In genomic region chr15:99725341-99726155, GRCm38 (mm10) we compare ENCODE assay signal across 8 mouse cellular contexts. TPM values are rescaled to one million over a fixed set of nuclear protein-coding genes. Genes with fewer than 3 reads are reported as not detected.
DNase-seq lines count a peak whose midpoint lies in the region; ATAC-seq lines count a peak whose summit lies in the region.

Cox14 (plus strand) TSS chr15:99725618.

- ATAC-seq in megakaryocyte progenitor cell, adult 5-6 weeks (replicated peaks; ENCODE audit: poor library complexity): peak; percentile 88

- peak; percentile 100 for DNase-seq in adipocyte (ENCODE audit: low spot score)
- DNase-seq in embryo, embryonic 10 days (ENCODE audit: low spot score): peak; percentile 97
- DNase-seq in gastrocnemius, postnatal 10 days: peak; percentile 93
- DNase-seq in induced T-regulatory cell, adult 2 months (ENCODE audit: low read depth): peak; percentile 97
- DNase-seq in left cerebral cortex, adult 9 months (ENCODE audit: low spot score in 2 of 2): peak; percentile 98
- peak; percentile 88 for DNase-seq in right cerebral cortex, postnatal 14 days
- peak; percentile 91 to 93 for DNase-seq in urinary bladder, postnatal 36 days (ENCODE audit: low spot score in 2 of 2)

RNA-seq across cellular contexts. Expression of gene Cox14, which starts in this region (rescaled TPM):
- total RNA-seq in gastrocnemius, postnatal 10 days (2021): 100 to 1,000 TPM; 162 to 182 TPM
- 72.7 and 83.5 TPM in 2 replicates for total RNA-seq in megakaryocyte progenitor cell, adult 5-6 weeks (2015)
- 28.6 and 30.8 TPM in 2 replicates for total RNA-seq in megakaryocyte progenitor cell, adult 5-6 weeks (2017)

Comparison
In these comparisons a context has a peak if more than half of its experiments do, and no peak if none do; other contexts are left out.
1. Peak in every context shown above with its lines: DNase-seq and ATAC-seq.